Mouse (Mus musculus) gastrocnemius, postnatal 14 days (tissue): ENCODE results near the gene Mtmr12. TPM values are rescaled to one million over a fixed set of nuclear protein-coding genes. Genes with fewer than 3 reads are reported as not detected.

ENCODE experiments used
- DNase-seq: peaks from one replicate; pipeline ENCODE4 v3.0.0; 2021; ENCODE audit warnings: mixed read lengths
- intact Hi-C: fragments of 180-260 bp; cut with DNase I; formaldehyde crosslinking; loops from one replicate; pipeline ENCODE4 v1.15.1; 2025; ENCODE audit warnings: low total_unique reads
- total RNA-seq, 2 experiments: library from RNA; stranded (reverse); gene quantifications; 2 replicates each; pipeline ENCODE4 v1.2.3; 2021

The Mtmr12 gene
- total RNA-seq, 2 experiments from 2014 or later = 6.0 to 7.1 TPM

GRCm38 (mm10) chr15:12230243-12230935 is 25.6 kb downstream of the Mtmr12 start:
- intact Hi-C loops = no loop called here
- no peak for DNase-seq

- intact Hi-C loops = no loop called here
- no peak for DNase-seq
These were observed 26.6 kb downstream of the Mtmr12 start for GRCm38 (mm10) chr15:12231462-12231861.

GRCm38 (mm10) chr15:12232429-12232828 is 27.6 kb downstream of the Mtmr12 start:
- DNase-seq = no peak
- intact Hi-C loops = no loop called here

GRCm38 (mm10) chr15:12233021-12233420 is 28.2 kb downstream of the Mtmr12 start:
- intact Hi-C loops = no loop called here
- DNase-seq = no peak

- DNase-seq = no peak
- intact Hi-C loops = no loop called here
These were observed 30.7 kb downstream of the Mtmr12 start for GRCm38 (mm10) chr15:12235559-12235958.

GRCm38 (mm10) chr15:12235983-12236382 is 31.2 kb downstream of the Mtmr12 start:
- intact Hi-C loops = no loop called here
- no peak for DNase-seq

- intact Hi-C loops = no loop called here
- no peak for DNase-seq
These were observed 32.1 kb downstream of the Mtmr12 start for GRCm38 (mm10) chr15:12236961-12237360.

GRCm38 (mm10) chr15:12237539-12237938 is 32.7 kb downstream of the Mtmr12 start:
- intact Hi-C loops = no loop called here
- no peak for DNase-seq

GRCm38 (mm10) chr15:12238337-12238736 is 33.5 kb downstream of the Mtmr12 start:
- DNase-seq = no peak

GRCm38 (mm10) chr15:12240705-12241328 is 36.0 kb downstream of the Mtmr12 start:
- intact Hi-C loops = no loop called here
- DNase-seq = no peak

More at GRCm38 (mm10) chr15:12238337-12238736, 33.5 kb downstream of the Mtmr12 start:
- intact Hi-C loops = no loop called here

- intact Hi-C loops = no loop called here
- DNase-seq = peak; percentile 57
These were observed 39.0 kb downstream of the Mtmr12 start for GRCm38 (mm10) chr15:12243792-12244191.

GRCm38 (mm10) chr15:12245580-12246359 is 40.9 kb downstream of the Mtmr12 start:
- intact Hi-C loops = loop anchor here (5.0 kb wide), 1 partner anchor 48 kb away; no protein-coding TSS in a partner anchor

GRCm38 (mm10) chr15:12246360-12247158 is 41.7 kb downstream of the Mtmr12 start:
- intact Hi-C loops = loop anchor here (5.0 kb wide), 1 partner anchor 49 kb away; no protein-coding TSS in a partner anchor
- no peak for DNase-seq

More at GRCm38 (mm10) chr15:12245580-12246359, 40.9 kb downstream of the Mtmr12 start:
- no peak for DNase-seq

- intact Hi-C loops = loop anchor here (5.0 kb wide), 1 partner anchor 50 kb away; no protein-coding TSS in a partner anchor
- DNase-seq = no peak
These were observed 42.4 kb downstream of the Mtmr12 start for GRCm38 (mm10) chr15:12247159-12247603.

GRCm38 (mm10) chr15:12248279-12248678 is 43.5 kb downstream of the Mtmr12 start:
- intact Hi-C loops = loop anchor here (5.0 kb wide), 1 partner anchor 51 kb away; no protein-coding TSS in a partner anchor
- peak; percentile 28 for DNase-seq

GRCm38 (mm10) chr15:12250350-12250749 is 45.5 kb downstream of the Mtmr12 start:
- DNase-seq = no peak
- intact Hi-C loops = no loop called here

GRCm38 (mm10) chr15:12251416-12252140 is 46.8 kb downstream of the Mtmr12 start:
- DNase-seq = no peak
- intact Hi-C loops = no loop called here

- intact Hi-C loops = no loop called here
- DNase-seq = no peak
These were observed 47.3 kb downstream of the Mtmr12 start for GRCm38 (mm10) chr15:12252141-12252489.
